Mouse (Mus musculus): ENCODE measurements around the gene Rnft2.

The Rnft2 gene

GRCm38 (mm10) chr5:118171665-118172064 lies 73.3 kb downstream of the Rnft2 start:
- peak; percentile 18 for DNase-seq

- peak; percentile 46 for DNase-seq
Measured at GRCm38 (mm10) chr5:118170888-118171529, 73.9 kb downstream of the Rnft2 start.

- DNase-seq = peak; percentile 32
Measured at GRCm38 (mm10) chr5:118169222-118170221, 75.4 kb downstream of the Rnft2 start.

- no peak for DNase-seq
Measured at GRCm38 (mm10) chr5:118167561-118167995, 77.3 kb downstream of the Rnft2 start.

DNA sequence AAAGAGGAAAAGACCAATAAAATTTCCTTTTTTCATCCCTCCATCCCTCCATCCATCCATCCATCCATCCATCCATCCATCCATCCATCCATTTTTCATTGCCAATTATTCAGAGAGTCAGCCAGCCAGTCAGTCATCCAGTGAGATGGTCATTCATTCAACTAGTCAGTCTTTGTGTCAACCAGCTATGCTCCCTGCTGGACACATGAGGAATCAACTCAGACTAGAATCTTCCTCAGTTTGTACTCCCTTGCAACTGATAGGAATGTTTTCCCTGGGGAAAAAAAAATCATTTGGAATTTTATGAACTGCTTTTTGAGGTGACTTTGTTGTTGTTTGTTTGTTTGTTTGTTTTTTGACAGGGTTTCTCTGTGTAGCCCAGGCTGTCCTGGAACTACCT lies 79.5 kb downstream of the Rnft2 start:
- no peak for DNase-seq

DNA sequence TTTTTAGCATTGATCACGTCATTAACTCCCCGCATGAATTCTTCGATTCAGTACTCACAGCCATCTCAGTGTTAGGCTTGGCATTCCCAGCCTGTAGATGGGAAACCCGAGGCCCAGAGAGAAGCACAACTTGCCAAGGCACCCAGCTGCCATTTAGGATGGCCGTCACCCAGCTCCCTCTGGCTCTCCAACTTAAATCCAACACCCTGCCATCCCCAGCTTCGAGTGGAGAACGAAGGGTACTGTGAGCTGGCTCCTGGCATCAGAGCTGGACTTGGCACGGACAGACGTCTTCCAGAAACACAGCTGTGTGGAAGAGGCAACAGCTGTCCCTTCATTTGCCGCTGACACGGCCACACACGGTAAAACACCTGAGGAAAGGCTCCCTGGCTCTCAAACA lies 80.3 kb downstream of the Rnft2 start, which contains the start of gene Hrk:
Gene Hrk, plus strand, starts transcription at position 68 of the 400 bp plus-strand sequence.
- no peak for DNase-seq

GRCm38 (mm10) chr5:118160691-118161090 lies 84.2 kb downstream of the Rnft2 start:
- no peak for DNase-seq

GRCm38 (mm10) chr5:118156976-118157375 lies 87.9 kb downstream of the Rnft2 start:
- DNase-seq = no peak

- DNase-seq = no peak
Measured at GRCm38 (mm10) chr5:118155565-118155947, 89.4 kb downstream of the Rnft2 start.

DNA sequence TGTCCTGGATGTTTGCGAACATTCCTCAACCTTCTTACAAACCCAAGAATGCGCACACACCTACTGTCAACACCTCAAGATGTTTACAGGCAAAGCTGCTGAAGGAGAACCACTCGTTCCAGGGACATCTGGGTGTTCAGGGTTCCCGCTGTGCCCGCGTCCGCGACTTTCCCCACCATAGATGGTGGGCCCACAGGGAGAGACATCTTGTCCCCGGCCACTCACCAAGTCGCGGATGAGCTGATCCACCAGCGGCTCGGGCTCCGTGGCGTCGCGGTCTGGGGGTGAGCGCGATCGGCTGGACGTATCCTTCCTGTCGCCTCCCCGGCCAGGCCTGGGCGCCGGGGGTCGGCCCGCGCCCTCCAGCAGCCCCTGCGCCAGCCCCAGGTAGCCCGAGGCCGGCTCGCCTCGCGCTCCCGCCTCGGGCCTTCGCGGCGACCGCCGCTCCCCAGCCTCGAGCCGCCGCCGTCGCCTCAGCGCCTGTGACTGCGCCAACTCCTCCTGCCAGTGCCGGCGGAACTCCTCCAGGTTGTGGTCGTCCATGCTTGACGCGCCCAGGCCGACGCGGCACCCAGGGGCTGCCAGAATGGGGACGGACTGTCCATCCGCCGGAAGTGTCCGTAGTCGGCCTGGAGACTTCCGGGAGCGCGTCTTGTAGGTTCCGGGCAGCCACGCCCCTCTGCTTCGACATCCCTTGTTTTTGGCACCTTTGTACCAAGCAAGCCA lies 89.9 kb downstream of the Rnft2 start, which contains the start of gene Fbxw8:
Gene Fbxw8, minus strand, starts transcription at position 626 of the 726 bp plus-strand sequence.
- DNase-seq = peak; percentile 94

- no peak for DNase-seq
Measured at GRCm38 (mm10) chr5:118149711-118150110, 95.2 kb downstream of the Rnft2 start.

- peak; percentile 6 for DNase-seq
Measured at GRCm38 (mm10) chr5:118147264-118147663, 97.7 kb downstream of the Rnft2 start.

DNA sequence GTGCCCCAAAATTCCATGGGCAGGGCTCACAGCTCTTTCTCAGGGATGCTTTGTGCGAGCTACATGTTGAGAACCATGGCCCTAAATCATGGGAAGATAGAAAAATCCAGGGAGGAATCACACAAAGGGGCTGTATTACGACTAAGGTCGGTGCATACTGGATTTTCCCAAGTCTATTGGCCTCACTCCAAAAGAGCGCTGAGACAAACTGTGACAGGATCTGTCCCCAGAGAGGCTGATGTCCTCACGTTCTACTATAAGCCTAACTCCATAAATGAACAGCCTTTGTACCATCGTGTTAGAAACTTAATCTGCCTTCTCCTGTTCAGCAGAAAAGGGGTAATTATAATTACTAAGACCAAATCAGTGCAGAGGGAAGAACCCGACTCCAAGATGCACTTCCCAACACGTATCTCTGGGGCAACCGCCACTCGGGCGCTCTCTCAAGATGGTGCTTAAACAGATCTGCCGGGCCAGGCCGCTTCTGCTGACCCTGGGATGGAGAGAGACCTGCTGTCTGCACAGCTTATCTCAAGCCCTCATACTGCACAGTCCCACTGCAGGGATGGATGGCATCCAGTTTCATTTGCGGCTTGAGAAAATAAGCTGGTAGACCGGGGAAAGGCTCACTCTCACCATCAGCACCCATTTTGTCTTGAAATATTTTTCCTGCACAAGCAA lies 98.8 kb downstream of the Rnft2 start:
- peak; percentile 16 for DNase-seq

GRCm38 (mm10) chr5:118145458-118145857 lies 99.5 kb downstream of the Rnft2 start:
- DNase-seq = peak; percentile 5

- DNase-seq = peak; percentile 2
Measured at GRCm38 (mm10) chr5:118144770-118145169, 100.1 kb downstream of the Rnft2 start.

- no peak for DNase-seq
Measured at GRCm38 (mm10) chr5:118144327-118144726, 100.6 kb downstream of the Rnft2 start.

DNA sequence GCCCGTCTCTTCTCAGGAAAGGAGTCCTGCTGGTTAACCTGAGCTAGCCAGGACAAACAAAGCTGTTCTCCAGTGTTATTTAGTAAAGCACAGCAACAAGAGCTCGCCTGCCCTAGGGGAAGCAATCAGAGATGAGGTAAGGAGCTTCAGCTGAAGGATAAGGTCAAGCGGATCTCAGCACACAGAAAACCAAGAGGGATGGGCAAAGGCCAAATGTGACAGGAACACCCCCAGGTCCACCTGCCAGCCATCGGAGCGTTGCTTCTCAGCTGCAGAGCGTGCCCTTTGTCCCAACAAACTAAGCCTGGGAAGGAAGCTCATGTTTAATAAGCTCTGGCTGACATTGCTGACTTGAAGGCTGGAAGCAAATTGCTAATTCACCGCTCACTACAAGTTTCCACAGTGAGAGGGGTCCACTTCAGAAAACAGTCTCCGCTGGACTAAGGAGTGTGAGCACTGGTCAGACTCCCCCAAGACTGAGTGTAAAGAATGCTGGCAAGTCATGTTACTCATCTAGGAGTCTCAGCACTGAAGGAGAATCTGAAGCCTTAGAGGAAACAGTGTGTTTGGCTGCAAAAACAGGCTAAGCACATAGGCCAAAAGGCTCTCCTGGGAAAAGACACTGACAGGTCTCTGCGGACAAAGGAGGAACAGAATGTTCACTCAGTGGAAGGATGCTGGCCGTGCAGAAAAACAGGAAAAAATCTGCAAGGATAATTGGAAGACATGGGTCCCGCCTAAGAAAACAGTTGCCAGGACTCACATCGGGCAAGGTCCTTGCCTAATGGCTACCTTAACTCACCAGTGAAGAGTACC lies 101.5 kb downstream of the Rnft2 start:
- peak; percentile 52 for DNase-seq

GRCm38 (mm10) chr5:118142471-118142870 lies 102.4 kb downstream of the Rnft2 start:
- no peak for DNase-seq

All from kidney, postnatal 10 days (tissue).